Mouse (Mus musculus) liver, embryonic 14.5 days (tissue): ENCODE results near the gene Heatr5a. TPM values are rescaled to one million over a fixed set of nuclear protein-coding genes. Genes with fewer than 3 reads are reported as not detected.

Source experiments
- ATAC-seq: fragments of 200-750 bp; cut with Nextera tagmentation; 2 replicates; pipeline ENCODE4 v1.8.0; 2017; ENCODE audit warnings: moderate number of reproducible peaks, mild to moderate bottlenecking, moderate library complexity; ENCODE audit not compliant: insufficient read depth
- DNase-seq, 3 experiments: peaks; one replicate each; pipeline ENCODE4 v3.0.0-alpha.2; 2012 to 2013; ENCODE audit warnings: low read depth in 3 of 3, low spot score in 3 of 3
- H3K27ac ChIP-seq: fragments of 300-500 bp; sonication (generic); 2 replicates; pipeline ENCODE4 v1.5.1; 2014; ENCODE audit warnings: moderate library complexity, mild to moderate bottlenecking, control low read depth, inconsistent platforms
- H3K27me3 ChIP-seq: fragments of 300-500 bp; sonication (generic); 2 replicates; pipeline ENCODE4 v1.6.1; 2014; ENCODE audit warnings: mild to moderate bottlenecking, low read length, moderate library complexity; ENCODE audit not compliant: control insufficient read depth, insufficient read depth
- H3K36me3 ChIP-seq: fragments of 300-500 bp; sonication (generic); replicated peaks from 2 replicates; pipeline ENCODE4 v1.6.1; 2014; ENCODE audit warnings: low read depth; ENCODE audit not compliant: control insufficient read depth, insufficient read depth
- H3K4me1 ChIP-seq, 2 experiments: fragments of 200-500 bp in 1 of 2; fragments of 300-500 bp in 1 of 2; sonication (generic) in 1 of 2; replicated peaks; 2 replicates each; pipeline ENCODE4 v1.6.1; 2012 to 2014; ENCODE audit warnings: antibody characterized with exemption in 1 of 2, inconsistent platforms in 1 of 2, low read length in 1 of 2; ENCODE audit not compliant: control insufficient read depth in 2 of 2, insufficient read depth in 2 of 2
- H3K4me2 ChIP-seq: fragments of 300-500 bp; sonication (generic); 2 replicates; pipeline ENCODE4 v1.6.1; 2014; ENCODE audit warnings: low read depth, mild to moderate bottlenecking, control low read depth, moderate library complexity
- H3K4me3 ChIP-seq, 2 experiments: fragments of 200-500 bp in 1 of 2; fragments of 300-500 bp in 1 of 2; sonication (generic) in 1 of 2; 2 replicates each; pipeline ENCODE4 v1.5.1; 2012 to 2014; ENCODE audit warnings: low read depth in 2 of 2, low read length in 2 of 2, mild to moderate bottlenecking in 2 of 2, control low read depth in 1 of 2, inconsistent platforms in 1 of 2, moderate library complexity in 1 of 2; ENCODE audit not compliant: insufficient read depth in 1 of 2
- H3K9ac ChIP-seq: fragments of 300-500 bp; sonication (generic); replicated peaks from 2 replicates; pipeline ENCODE4 v1.6.1; 2014; ENCODE audit warnings: mild to moderate bottlenecking, control low read depth, moderate library complexity
- H3K9me3 ChIP-seq: fragments of 300-500 bp; sonication (generic); 2 replicates; pipeline ENCODE4 v1.6.1; 2016; ENCODE audit warnings: low read length, mixed read lengths; ENCODE audit not compliant: control insufficient read depth
- CTCF ChIP-seq: IDR thresholded peaks from 2 replicates; pipeline ENCODE4 v1.5.1; 2016; ENCODE audit warnings: antibody characterized with exemption, low read depth, control low read depth
- EP300 ChIP-seq: IDR thresholded peaks from 2 replicates; pipeline ENCODE4 v1.6.1; 2016; ENCODE audit warnings: antibody characterized with exemption, low read depth
- WGBS: fragments of 180-500 bp; shearing (Covaris S2); extraction: QIAGEN DNeasy Blood & Tissue Kit; methylation state at CpG from one replicate; pipeline ENCODE4 v1.1.7; 2014; ENCODE audit not compliant: insufficient replicate concordance; 5-methylcytosine and 5-hydroxymethylcytosine counted together
- polyA plus RNA-seq, 2 experiments: library from polyadenylated mRNA; depleted of rRNA in 1 of 2; stranded (reverse) in 1 of 2; unstranded in 1 of 2; fragments of >200 nt; fragmentation: Nextera tagmentation in 1 of 2; extraction: Ambion mirVana in 1 of 2; gene quantifications; 2 replicates each; pipeline versions ENCODE4 v1.2.1 to v1.2.3; 2012 to 2014

Heatr5a gene
- polyA plus RNA-seq, 2 experiments: 5.6 to 8.2 TPM

DNA sequence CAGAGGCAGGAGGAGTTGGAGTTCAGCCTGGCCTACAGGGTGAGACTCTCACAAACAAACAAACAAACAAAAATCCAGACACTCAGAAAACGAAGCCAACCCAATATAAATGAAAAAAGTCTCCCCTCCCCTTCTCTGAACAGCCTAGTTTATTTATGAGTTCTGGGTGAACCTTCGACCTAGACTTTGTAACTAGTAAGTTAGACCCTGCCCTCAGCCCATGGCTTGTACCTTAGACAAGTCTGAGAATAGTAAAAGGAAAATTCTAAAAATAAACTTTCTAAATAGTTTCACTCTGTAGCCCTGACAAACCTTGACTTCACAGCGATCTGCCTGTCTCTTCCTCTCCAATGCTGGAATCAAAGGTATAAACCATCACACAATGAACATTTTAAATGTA lies 101.6 kb downstream of the Heatr5a start:
- H3K4me1 ChIP-seq: peaks cover 28 to 31% of the 10 kb centered on the region in 2 experiments
- no peak for ATAC-seq
- no peak overlapping the region for H3K27ac ChIP-seq

DNA sequence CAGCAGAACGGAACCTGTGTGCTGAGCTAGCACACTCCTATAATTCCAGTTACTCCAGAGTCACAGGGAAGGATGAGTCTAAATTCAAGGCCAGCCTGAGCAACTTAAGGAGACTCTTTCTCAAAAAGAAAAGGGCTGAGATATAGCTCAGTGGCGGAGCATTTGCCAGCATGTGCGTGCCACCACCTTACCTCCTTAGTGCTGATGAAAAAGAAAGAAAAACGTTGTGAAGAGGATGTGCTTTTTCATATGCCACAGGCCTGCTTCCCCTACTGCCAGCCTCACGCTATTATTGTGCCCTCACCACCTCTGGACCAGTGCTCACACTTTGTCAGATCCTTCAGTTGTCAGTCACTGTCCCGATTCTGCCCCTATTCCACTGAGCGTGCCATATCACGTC lies 104.0 kb downstream of the Heatr5a start:
- H3K36me3 ChIP-seq: no peaks in the 10 kb centered on the region
- H3K9me3 ChIP-seq: no peaks in the 10 kb centered on the region
- ATAC-seq (no peak), DNase-seq (no peak)
- no peak overlapping the region for H3K9ac ChIP-seq
- WGBS: 71% methylated on average over 8 of the region's 8 CpGs
- H3K4me2 ChIP-seq: no peak overlapping the region
- H3K27me3 ChIP-seq: no peaks in the 10 kb centered on the region
- no peak overlapping the region for H3K4me3 ChIP-seq
- H3K4me1 ChIP-seq: peaks cover 23 to 30% of the 10 kb centered on the region in 2 experiments
- TF ChIP-seq EP300 (no peak), CTCF (no peak)
- H3K27ac ChIP-seq: no peak overlapping the region

More for the DNA sequence above, 101.6 kb downstream of the Heatr5a start:
- H3K36me3 ChIP-seq: no peaks in the 10 kb centered on the region
- H3K4me2 ChIP-seq: no peak overlapping the region
- DNase-seq: no peak
- no peaks in the 10 kb centered on the region for H3K27me3 ChIP-seq
- TF ChIP-seq CTCF: no peak
- TF ChIP-seq EP300: no peak
- H3K4me3 ChIP-seq: no peak overlapping the region
- 75% methylated on average over 3 of the region's 3 CpGs for WGBS
- H3K9me3 ChIP-seq: no peaks in the 10 kb centered on the region
- H3K9ac ChIP-seq: no peak overlapping the region

DNA sequence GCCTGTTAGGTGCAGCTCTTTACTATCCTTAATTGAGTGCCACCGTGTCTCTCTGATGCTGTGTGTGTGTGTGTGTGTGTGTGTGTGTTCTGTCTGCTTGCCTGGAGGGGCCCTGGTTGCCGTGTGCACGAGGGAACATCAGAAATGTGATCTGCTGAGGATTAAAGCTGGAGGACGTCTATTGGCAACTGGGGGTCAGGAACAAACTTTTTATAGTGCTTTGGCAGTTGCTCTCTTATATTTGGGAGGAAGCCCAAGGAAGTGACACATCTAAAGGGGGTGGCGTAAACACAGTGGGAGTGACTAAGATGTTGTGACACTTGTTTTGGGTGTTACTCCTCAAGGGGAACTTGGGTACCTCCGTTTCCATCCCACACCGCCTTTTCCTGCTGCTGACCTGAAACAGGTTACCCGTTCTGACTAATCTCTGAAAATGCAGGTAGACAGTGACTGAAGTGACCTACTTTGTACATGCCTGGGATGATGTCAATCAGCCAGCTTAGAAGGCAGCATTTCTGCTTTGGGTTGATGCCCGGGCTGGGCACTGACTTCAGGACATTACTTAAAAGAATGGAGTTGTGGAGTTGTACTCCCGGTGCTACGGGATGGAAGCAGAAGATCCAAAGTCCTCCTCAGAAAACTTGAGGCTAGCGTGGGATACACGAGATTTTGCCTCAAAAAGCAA lies 104.8 kb downstream of the Heatr5a start:
- H3K9ac ChIP-seq: no peak overlapping the region
- H3K27me3 ChIP-seq: no peaks in the 10 kb centered on the region
- ATAC-seq (peak; percentile 26; the same call in 1 of the 2 replicates), DNase-seq (no peak)
- WGBS: 59% methylated on average over 13 of the region's 13 CpGs
- TF ChIP-seq EP300 (no peak), CTCF (no peak)
- peaks cover 16 to 23% of the 10 kb centered on the region in 2 experiments for H3K4me1 ChIP-seq
- no peak overlapping the region; the same call in 1 of the 2 replicates for H3K27ac ChIP-seq
- H3K36me3 ChIP-seq: no peaks in the 10 kb centered on the region
- no peak overlapping the region for H3K4me3 ChIP-seq
- no peak overlapping the region for H3K4me2 ChIP-seq
- H3K9me3 ChIP-seq: no peaks in the 10 kb centered on the region

DNA sequence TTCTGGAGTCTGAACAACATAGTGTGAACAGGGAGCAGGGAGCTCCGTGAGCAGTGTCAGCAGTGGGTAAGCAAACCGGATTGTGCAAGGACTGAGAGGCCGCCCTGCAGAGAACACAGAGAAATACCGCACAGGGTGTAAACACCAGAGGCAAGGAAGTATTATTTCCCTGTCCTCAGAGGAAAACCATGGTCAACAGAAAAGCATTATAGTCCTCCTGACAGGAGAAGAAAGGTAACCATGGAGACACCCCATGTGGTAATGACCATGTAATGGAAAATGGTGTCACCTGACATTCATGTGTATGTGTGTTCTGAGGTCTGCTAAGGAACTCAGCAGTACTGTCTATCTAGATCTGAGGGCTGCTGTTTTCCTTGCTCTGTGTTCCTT lies 105.3 kb downstream of the Heatr5a start:
- DNase-seq (no peak), ATAC-seq (peak; percentile 56; the same call in 1 of the 2 replicates)
- TF ChIP-seq EP300 (no peak), CTCF (no peak)
- no peaks in the 10 kb centered on the region for H3K27me3 ChIP-seq
- no peaks in the 10 kb centered on the region for H3K36me3 ChIP-seq
- no peak overlapping the region; the same call in 1 of the 2 replicates for H3K27ac ChIP-seq
- WGBS: 38% methylated on average over 4 of the region's 4 CpGs
- H3K4me2 ChIP-seq: no peak overlapping the region; the same call in 1 of the 2 replicates
- H3K9ac ChIP-seq: no peak overlapping the region
- H3K4me3 ChIP-seq: no peak overlapping the region
- H3K4me1 ChIP-seq: peaks cover 12 to 20% of the 10 kb centered on the region in 2 experiments
- no peaks in the 10 kb centered on the region for H3K9me3 ChIP-seq

DNA sequence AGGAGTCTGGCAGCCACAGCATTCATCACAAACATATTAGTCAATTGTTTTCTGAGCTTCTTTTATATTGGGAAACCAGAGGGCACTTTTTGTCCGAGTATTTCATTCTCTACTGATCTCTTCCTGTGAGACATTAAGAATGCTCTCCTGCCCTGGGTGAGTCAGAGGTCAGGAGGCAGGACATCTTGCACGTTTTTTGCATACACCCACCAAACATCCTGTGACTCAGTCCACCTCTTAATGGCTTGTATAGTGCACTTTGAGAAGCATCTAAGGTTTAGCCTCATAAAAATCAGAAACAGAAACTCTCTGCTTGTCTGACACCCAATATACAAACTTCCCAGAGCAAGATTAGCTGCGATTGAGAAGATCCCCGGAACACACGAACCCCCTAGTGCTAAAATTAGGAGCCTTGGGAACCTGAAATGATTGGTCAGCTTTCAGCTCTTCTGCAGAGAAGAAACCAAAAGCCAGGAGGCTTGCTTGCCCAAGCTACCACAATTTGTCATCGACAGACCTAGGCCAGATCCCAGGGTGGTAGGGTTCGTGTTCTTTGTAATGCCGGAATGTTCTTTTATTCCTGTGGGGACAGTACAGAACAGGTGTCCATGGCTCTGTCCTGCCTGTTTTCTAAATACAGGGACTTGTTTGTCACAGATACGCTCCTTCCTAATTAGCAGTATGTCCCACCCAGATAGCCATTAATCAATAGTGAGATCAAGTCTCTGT lies 105.9 kb downstream of the Heatr5a start:
- H3K9ac ChIP-seq: no peak overlapping the region
- no peaks in the 10 kb centered on the region for H3K27me3 ChIP-seq
- ATAC-seq (peak; percentile 20; the same call in 1 of the 2 replicates), DNase-seq (no peak)
- 54% methylated on average over 9 of the region's 9 CpGs for WGBS
- no peak overlapping the region for H3K4me3 ChIP-seq
- H3K4me2 ChIP-seq: no peak overlapping the region; the same call in 1 of the 2 replicates
- H3K9me3 ChIP-seq: no peaks in the 10 kb centered on the region
- H3K36me3 ChIP-seq: no peaks in the 10 kb centered on the region
- H3K4me1 ChIP-seq: peaks cover 12 to 21% of the 10 kb centered on the region in 2 experiments
- no peak for TF ChIP-seq EP300
- TF ChIP-seq CTCF: no peak
- no peak overlapping the region; the same call in 1 of the 2 replicates for H3K27ac ChIP-seq
